Mouse (Mus musculus) bone marrow, adult 2 months (tissue): Measurements from ENCODE around the gene Uba7. TPM values are rescaled to one million over a fixed set of nuclear protein-coding genes. Genes with fewer than 3 reads are reported as not detected.

Source experiments
- H3K27ac ChIP-seq: fragments of 200-500 bp; 2 replicates; pipeline ENCODE4 v1.5.1; 2012; ENCODE audit warnings: low read depth, mild to moderate bottlenecking, control low read depth, inconsistent platforms, low read length; ENCODE audit not compliant: control insufficient read depth, poor library complexity, insufficient read depth
- H3K4me1 ChIP-seq: fragments of 200-500 bp; 2 replicates; pipeline ENCODE4 v1.6.1; 2011; ENCODE audit warnings: low read length; ENCODE audit not compliant: control insufficient read depth, insufficient read depth
- H3K4me3 ChIP-seq: fragments of 200-500 bp; replicated peaks from 2 replicates; pipeline ENCODE3; 2011; ENCODE audit warnings: mild to moderate bottlenecking, low read depth, low read length, control low read depth; ENCODE audit not compliant: control insufficient read depth
- CTCF ChIP-seq: fragments of 200-500 bp; IDR thresholded peaks from 2 replicates; pipeline ENCODE4 v1.5.1; 2011; ENCODE audit warnings: low read length, control low read depth; ENCODE audit not compliant: control insufficient read depth, insufficient read depth
- POLR2A ChIP-seq: fragments of 200-500 bp; IDR thresholded peaks from 2 replicates; pipeline ENCODE4 v1.6.1; 2011; ENCODE audit warnings: low read depth, mild to moderate bottlenecking, control low read depth, low read length, borderline replicate concordance; ENCODE audit not compliant: control insufficient read depth
- WGBS: fragments of 180-500 bp; shearing (Covaris S2); methylation state at CpG from one replicate; pipeline ENCODE4 v1.1.7; 2018; 5-methylcytosine and 5-hydroxymethylcytosine counted together
- polyA plus RNA-seq: library from polyadenylated mRNA; stranded (reverse); fragments of >200 nt; gene quantifications from 2 replicates; pipeline ENCODE4 v1.2.4, GENCODE M21; 2011; ENCODE audit warnings: low replicate concordance; ENCODE audit not compliant: missing spikeins, insufficient read depth, insufficient read length

The Uba7 gene
- polyA plus RNA-seq, 1 experiment, result 310 TPM

DNA sequence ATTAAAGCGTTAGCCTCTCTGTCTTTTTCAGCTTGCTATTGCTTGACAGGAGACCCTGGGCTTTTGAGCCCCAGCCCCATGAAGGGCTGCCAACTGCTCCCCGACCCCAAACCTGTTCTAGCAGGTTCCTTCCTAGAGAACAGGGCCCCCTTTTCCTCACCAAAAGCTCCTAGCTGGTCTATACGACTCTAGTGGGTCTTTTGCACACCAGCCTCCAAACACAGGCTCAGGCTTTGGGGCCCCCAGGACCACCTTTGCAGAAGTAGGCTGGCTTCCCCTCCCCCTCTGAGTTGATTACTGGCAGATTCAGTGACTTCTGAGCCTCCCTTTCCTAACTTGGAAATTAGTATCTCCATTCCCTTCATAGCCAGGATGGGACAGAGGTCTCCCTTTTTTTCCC is 38.5 kb upstream of the Uba7 start:
- Histone ChIP-seq H3K4me3 (no peak overlapping the region), H3K4me1 (no peaks in the 10 kb centered on the region), H3K27ac (no peak overlapping the region)
- 66% methylated on average over 3 of the region's 3 CpGs for WGBS
- TF ChIP-seq POLR2A, result no peak
- no peak for TF ChIP-seq CTCF

- H3K4me3 ChIP-seq, result no peak overlapping the region
- TF ChIP-seq POLR2A (no peak), CTCF (no peak)
- no peak overlapping the region for H3K27ac ChIP-seq
- peaks cover 2% of the 10 kb centered on the region; the same call in 1 of the 2 replicates for H3K4me1 ChIP-seq
- WGBS, result 81% methylated on average over 31 of the region's 31 CpGs
Measured at GRCm38 (mm10) chr9:107947241-107948194, 27.8 kb upstream of the Uba7 start.

DNA sequence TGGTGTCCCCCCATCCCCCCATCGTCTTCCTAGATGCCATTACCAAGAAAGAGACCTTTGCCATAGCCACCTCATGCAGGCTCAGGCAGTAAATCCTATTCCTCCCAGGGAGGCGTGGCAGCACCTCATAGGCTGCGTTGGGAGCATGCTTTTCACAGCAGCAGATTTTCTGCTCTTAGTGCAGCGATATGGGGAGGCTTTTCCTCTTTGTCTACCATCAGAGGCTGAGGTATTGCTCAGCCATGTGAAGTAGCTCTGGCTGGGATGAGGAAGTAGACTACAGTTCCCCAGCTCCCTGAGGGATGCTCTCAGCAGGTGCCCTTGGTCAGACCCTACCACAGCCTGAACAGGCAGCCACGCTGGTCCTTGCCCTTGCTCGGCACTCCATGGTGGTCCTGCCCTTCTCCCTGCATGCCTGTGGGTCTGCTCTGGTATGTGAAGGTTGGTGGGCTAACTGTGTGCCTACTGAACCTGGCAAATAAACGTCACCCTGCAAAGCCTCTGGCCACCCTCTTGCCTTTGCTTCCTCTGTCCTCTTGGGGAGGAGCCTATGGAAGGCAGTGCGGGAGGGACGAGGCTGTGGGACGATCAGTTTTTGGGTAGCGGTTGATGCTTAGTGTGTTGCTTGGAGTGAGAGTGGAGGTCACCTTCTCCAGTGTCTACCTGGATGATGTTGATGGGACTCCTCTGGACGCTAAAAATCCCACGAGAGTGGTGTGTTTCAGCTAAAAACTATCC is 26.0 kb upstream of the Uba7 start:
- Histone ChIP-seq H3K4me3 (no peak overlapping the region), H3K4me1 (peaks cover 2% of the 10 kb centered on the region; the same call in 1 of the 2 replicates), H3K27ac (no peak overlapping the region)
- TF ChIP-seq POLR2A (no peak), CTCF (no peak)
- WGBS, result 71% methylated on average over 13 of the region's 13 CpGs

DNA sequence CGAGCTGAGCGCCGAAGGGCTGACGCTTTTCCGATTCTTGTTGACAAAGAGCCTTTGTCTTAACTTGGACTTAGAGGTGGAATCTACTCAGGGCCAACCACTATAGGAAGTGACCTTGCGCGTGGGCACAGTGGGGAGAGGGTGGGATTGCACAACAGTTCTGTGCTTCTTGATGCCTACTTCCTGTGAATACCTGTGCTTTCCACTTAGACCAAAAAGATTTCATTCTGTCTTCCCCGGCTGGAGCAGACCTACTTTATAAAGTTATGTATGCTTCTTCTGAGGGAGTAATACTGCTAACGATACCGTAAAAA is 25.4 kb upstream of the Uba7 start, which contains the start of gene Traip:
Gene Traip, plus strand, starts transcription at position 215 of the 314 bp plus-strand sequence.
- H3K27ac ChIP-seq, result peak within 1 kb of the TSS; percentile 42; the same call in 1 of the 2 replicates
- TF ChIP-seq POLR2A (no peak), CTCF (no peak)
- H3K4me3 ChIP-seq, result peak within 1 kb of the TSS; percentile 97
- 70% methylated on average over 10 of the region's 10 CpGs for WGBS
- peaks cover 2% of the 10 kb centered on the region; the same call in 1 of the 2 replicates for H3K4me1 ChIP-seq

GRCm38 (mm10) chr9:107950460-107951355 is 24.6 kb upstream of the Uba7 start:
- H3K4me1 ChIP-seq, result peaks cover 2% of the 10 kb centered on the region; the same call in 1 of the 2 replicates
- peak overlapping the region; percentile 97 for H3K4me3 ChIP-seq
- TF ChIP-seq POLR2A, result peak; percentile 51; the same call in 1 of the 2 replicates
- no peak for TF ChIP-seq CTCF
- 18% methylated on average over 45 of the region's 45 CpGs for WGBS
- H3K27ac ChIP-seq, result peak overlapping the region; percentile 42; the same call in 1 of the 2 replicates

DNA sequence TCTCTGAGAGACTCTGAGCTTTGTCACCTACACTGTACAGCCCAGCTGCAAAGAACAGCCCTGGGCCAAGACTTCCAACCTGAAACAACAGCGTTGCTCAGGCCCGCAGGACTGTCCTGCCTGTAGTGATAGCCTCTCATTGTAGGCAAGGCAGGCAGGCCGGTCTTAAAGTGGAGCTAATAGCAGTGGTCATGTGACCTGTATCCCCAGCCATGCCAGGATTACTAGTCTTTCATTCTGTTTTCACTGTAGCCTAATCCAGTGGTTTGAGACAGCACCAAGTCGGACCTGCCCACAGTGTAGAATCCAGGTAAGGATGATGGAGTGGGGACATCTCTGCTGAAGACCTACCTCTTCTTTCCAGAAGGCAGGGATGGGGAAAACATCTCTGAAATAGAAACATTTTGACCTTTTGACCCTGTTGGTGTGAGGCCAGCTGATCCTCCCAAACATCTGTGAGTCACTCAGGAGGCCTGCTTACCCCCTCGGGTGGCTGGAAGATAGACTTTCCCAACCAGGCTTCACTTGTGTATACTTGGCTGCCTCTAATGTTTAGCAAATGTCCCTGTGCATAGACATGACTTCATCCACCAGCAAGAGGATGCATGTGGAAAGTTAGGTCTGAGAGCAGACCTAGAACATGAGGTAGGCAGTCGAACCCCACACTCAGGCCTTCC is 19.6 kb upstream of the Uba7 start:
- Histone ChIP-seq H3K4me1 (no peaks in the 10 kb centered on the region), H3K4me3 (no peak overlapping the region), H3K27ac (no peak overlapping the region)
- 86% methylated on average over 6 of the region's 6 CpGs for WGBS
- TF ChIP-seq CTCF, result no peak
- TF ChIP-seq POLR2A, result no peak

- no peak for TF ChIP-seq CTCF
- no peak for TF ChIP-seq POLR2A
- Histone ChIP-seq H3K27ac (no peak overlapping the region), H3K4me1 (no peaks in the 10 kb centered on the region), H3K4me3 (no peak overlapping the region)
- WGBS, result 79% methylated on average over 6 of the region's 6 CpGs
Measured at GRCm38 (mm10) chr9:107957141-107957540, 18.2 kb upstream of the Uba7 start.
